Mouse (Mus musculus) left cerebral cortex, adult 18-20 months (tissue): ENCODE data around the gene Hinfp. TPM values are rescaled to one million over a fixed set of nuclear protein-coding genes. Genes with fewer than 3 reads are reported as not detected.

Experiments
- DNase-seq, 2 experiments: peaks; one replicate each; pipeline ENCODE4 v3.0.0; 2021 to 2022; ENCODE audit warnings: low spot score in 2 of 2, mixed read lengths in 1 of 2
- microRNA-seq, 2 experiments: library from miRNA; unstranded; fragments of <30 nt; microRNA quantifications; one replicate each; pipeline ENCODE4 v1.2.0; 2021
- total RNA-seq, 2 experiments: library from RNA; stranded (reverse); gene quantifications; 2 replicates each; pipeline ENCODE4 v1.2.3; 2021

Hinfp gene
- total RNA-seq, 2 experiments from 2014 or later = 29.1 to 36.1 TPM

DNA sequence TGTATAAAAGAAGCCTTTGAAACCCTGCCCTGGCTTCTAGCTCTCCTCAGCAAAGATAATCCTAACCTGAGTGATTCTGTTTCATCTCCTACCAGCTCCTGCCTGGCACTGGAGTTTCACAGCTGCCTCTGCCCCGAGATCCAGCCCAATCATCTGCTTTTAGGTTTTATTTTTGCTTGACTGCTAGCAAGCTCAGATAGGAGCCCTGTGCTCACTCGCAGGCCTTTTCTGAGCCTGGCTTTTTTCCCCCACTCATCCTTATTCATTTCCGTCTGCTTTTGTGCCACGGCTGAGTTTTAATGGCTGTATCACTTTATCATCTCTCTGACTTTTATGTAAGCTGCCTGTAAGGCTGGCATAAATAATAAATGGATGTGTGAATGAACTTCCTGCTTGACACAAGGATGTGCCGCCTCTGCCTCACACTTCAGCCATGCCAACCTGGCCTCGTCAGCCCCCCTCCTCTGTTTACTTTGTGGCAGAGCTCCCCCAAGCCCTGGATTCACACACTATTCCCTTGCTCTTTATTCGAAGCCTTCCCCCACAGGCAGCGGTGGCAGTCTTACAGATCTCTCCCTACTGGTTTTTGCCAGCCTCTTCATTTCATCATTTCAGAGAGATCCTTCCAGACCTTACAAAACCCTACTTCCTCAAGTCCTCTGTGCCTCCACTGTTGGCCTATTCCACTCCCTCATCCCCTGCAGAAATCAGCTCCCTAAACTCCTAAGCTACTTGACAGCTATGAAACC is 38.8 kb downstream of the Hinfp start:
- peak; percentile 35 to 49 for DNase-seq

DNA sequence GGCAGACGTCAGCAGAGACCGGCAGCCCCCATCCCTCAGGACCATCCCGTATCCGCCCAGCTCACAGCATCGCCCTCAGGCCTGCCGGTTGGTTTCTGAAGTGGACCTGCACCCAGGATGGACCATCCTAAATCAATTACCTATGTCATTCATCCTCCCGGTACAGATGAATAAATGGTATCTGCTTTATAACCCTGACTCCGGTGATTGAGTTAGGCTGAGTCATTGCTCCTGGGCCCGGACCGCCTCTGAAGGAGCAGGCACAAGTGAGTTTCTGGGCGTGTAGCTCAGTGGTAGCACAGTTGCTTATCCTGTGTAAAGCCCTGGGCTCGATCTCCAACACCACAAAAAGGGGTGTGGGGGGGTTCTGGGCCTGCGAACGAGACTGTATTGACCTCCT is 44.1 kb downstream of the Hinfp start:
- no peak for DNase-seq

DNA sequence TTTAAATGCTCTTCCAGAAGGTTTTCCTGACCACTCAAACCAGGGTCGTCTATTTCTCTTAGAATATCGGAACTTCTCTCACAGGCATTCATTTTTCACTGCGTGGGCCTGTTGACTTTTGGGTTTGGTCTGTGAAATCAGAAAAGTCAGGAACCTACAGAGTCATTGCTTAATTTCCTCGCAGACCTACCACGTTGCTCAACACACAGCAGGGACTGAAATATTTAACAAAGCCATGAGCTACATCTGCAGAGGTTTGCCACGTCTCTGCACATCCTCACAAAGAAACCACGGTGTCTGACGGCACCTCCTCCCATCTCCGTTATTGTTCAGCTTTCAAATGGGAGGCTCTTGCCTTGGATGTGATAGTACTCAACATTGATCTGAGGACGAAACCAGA is 46.5 kb downstream of the Hinfp start:
- no peak for DNase-seq

GRCm38 (mm10) chr9:44256213-44256612 is 49.3 kb downstream of the Hinfp start:
- DNase-seq = no peak

- no peak for DNase-seq
Observed at GRCm38 (mm10) chr9:44255136-44255521, 50.3 kb downstream of the Hinfp start.

DNA sequence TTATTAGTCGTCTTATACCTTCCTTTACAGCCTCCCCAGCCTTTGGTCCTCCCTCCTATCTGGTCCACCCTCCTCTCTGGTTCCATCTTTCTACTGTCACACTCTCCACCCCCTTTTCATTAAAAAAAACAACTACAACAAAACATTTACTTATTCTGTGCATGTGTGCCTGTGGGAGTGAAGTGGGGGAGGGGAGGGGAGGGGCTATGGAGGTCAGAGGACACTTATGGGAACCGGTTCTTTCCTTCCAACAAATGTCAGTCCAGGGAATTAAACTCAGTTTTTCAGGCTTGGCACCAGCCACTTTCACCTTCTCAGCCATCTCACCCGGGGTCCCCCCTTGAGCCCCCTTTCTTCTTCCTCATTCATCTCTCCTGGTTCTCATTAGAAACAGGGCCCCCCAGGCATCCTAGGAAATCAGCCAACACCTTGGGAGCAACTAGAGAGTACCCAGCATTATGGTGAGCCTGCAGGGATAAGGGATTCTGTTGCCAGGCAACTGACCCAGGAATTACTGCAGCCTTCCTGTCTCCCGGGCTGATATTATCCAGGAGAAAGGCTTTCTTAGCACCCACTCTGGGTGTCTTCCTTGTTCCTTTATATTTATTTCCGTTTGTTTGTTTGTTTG is 50.8 kb downstream of the Hinfp start:
- no peak for DNase-seq

- DNase-seq = no peak
Observed at GRCm38 (mm10) chr9:44253441-44253840, 52.0 kb downstream of the Hinfp start.

DNA sequence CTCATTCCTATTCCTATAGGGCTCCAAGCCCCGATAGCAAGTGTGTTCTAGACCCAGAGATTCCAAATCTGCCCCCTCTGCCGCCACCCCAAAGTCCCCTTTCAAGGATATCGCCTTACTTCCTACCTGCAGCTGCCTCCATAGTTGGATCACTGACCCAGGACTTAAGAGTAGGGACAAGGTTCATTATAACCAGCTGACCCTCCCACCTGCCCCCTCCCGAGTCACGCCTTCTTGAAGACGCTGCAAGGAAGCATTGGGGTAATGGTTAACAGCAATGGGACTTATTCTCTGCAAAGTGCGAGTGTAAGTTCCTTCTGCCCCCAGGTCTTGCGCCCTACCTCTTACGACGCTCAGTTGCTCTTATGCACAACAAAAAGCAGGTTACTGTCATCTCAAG is 54.2 kb downstream of the Hinfp start, which contains the start of gene Pdzd3:
Gene Pdzd3, minus strand, starts transcription at position 158 of the 400 bp plus-strand sequence.
- DNase-seq = no peak

DNA sequence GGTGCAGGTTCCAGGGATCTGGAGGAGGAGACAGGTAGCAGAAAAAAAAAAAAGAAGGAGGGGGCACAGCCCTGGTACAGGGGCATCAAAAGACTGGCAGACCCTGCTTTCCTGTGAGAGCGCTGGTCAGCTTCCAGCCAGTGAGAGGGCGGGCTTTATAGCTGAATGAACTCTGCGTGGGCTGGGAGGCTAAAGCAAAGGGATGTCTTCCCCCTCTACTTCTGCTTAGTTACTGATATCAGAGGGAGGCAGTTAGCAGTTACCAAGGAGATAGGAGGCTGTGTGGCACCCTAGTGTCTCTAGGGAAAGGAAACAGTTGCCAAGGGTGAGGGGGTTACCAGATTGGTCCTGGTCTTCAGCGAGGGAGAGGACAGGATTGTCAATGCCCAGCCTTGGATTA is 55.0 kb downstream of the Hinfp start:
- no peak for DNase-seq

DNA sequence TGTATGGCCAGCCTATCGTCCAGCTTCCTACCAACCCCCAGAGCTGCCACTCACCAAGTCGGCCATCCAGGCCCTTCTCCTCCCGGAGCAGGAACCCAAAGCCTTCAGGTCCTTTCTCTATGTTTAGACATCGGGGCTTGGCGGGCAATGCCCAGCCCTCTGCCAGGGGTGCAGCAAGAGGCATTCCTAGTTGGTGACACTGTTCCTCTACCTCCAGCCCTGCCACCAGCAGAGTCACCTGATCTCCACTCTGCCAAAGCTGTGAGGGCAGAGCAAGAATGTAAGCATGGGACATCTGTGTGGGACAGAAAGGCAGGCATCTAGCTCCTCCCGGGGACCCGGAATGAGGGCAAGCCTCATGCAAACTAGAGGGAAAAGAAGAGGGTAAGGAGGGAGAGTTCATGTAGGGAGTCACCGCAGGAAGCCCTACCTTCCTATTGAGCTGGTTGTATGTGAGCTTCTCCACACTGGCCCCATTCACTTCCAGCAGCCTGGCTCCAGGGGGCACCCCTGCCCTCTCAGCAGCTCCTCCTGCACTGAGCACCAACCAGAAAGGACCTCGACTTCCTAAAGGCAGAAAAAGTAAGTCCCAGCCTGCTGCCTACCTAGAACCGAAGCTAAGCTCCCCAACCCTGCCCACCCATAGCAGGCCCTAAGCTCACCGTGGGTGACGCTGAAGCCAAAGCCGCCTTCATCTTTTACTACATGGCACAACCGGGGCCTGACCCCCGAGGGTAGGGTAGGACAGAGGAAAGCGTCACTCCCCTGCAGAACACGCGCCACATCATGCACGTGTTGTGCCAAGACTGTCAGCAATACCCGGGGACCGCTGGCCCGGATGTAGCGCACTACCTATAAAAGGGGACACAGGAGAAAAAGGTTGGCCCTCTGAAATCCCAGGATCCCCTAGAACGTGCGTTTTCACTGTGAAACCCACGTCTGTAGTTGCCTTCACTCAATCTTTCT is 56.0 kb downstream of the Hinfp start:
- peak; percentile 60 to 72 for DNase-seq

DNA sequence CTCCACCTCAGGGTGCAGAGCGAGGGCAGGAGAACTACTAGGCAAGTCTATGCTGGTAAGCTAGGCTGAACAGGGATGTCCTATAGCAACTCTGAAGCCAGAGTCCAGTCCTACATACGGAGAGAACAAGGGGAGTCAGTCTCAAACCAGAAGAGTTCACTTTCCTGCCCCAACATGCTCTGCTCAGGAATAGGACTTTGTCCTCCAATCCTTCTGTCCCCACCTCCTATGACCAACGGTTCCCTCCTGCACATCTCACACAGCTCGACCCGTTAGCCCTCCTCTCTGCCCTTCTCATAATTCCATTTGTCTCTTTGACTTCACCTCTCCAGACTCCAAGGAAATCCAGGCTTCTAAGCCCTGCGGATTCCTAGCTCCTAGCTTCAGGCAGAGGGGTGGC is 57.6 kb downstream of the Hinfp start:
- no peak for DNase-seq

- DNase-seq = no peak
Observed at GRCm38 (mm10) chr9:44243621-44244020, 61.9 kb downstream of the Hinfp start.

Small RNA genes within 50 kb of the gene (microRNA-seq; reads per million reads assigned to microRNA genes)
- 0 reads per million in 2 experiments for gene Gm44335

Other genes starting within 250 kb of the Hinfp start
- gene Usp2, start 238.7 kb downstream of the Hinfp start, total RNA-seq = 10 to 100 TPM; 79.1 to 86.3 TPM
- gene Mfrp, start 203.9 kb downstream of the Hinfp start, total RNA-seq = under 1 TPM in 1 of 2 experiments, not detected in 1; 0.16 TPM
- 10 to 100 TPM; 18.1 to 23.2 TPM for gene C1qtnf5, start 198.4 kb downstream of the Hinfp start, total RNA-seq
- under 1 TPM; 0.14 to 0.42 TPM for gene Gm49380, start 192.2 kb downstream of the Hinfp start, total RNA-seq
- gene Rnf26, start 192.2 kb downstream of the Hinfp start, total RNA-seq = 10 to 100 TPM; 28.7 to 31.9 TPM
- 10 to 100 TPM in 1 of 2 experiments, 1 to 10 TPM in 1; 8.7 to 10.3 TPM for gene Mcam, start 171.2 kb downstream of the Hinfp start, total RNA-seq
- 10 to 100 TPM; 51.1 to 56.3 TPM for gene Cbl, start 71.6 kb downstream of the Hinfp start, total RNA-seq
- 1 to 10 TPM in 1 of 2 experiments, not detected in 1; 1.8 TPM for gene Ccdc153, start 65.0 kb downstream of the Hinfp start, total RNA-seq
- under 1 TPM; 0.75 to 0.81 TPM for gene Pdzd3, start 54.2 kb downstream of the Hinfp start, total RNA-seq
- gene Nlrx1, start 37.1 kb downstream of the Hinfp start, total RNA-seq = 10 to 100 TPM in 1 of 2 experiments, 1 to 10 TPM in 1; 9.0 to 10.4 TPM
- gene Abcg4, start 17.1 kb downstream of the Hinfp start, total RNA-seq = 10 to 100 TPM; 56.0 to 63.2 TPM
- gene C2cd2l, start 14.6 kb upstream of the Hinfp start, total RNA-seq = 100 to 1,000 TPM; 188 to 207 TPM
- gene Dpagt1, start 20.3 kb upstream of the Hinfp start, total RNA-seq = 10 to 100 TPM; 13.4 to 16.3 TPM
- 10 to 100 TPM; 51.3 to 54.1 TPM for gene H2afx, start 29.0 kb upstream of the Hinfp start, total RNA-seq
- gene Hmbs, start 38.6 kb upstream of the Hinfp start, total RNA-seq = 10 to 100 TPM; 18.1 to 19.7 TPM
- gene Vps11, start 56.0 kb upstream of the Hinfp start, total RNA-seq = 10 to 100 TPM; 55.6 to 56.8 TPM
- 100 to 1,000 TPM; 137 to 138 TPM for gene Hyou1, start 73.8 kb upstream of the Hinfp start, total RNA-seq
- gene Slc37a4, start 91.2 kb upstream of the Hinfp start, total RNA-seq = 10 to 100 TPM; 24.5 to 31.8 TPM
- gene Rps25, start 101.5 kb upstream of the Hinfp start, total RNA-seq = 100 to 1,000 TPM; 755 to 756 TPM
- 10 to 100 TPM; 70.6 to 71.0 TPM for gene Trappc4, start 101.9 kb upstream of the Hinfp start, total RNA-seq
- gene Ccdc84, start 112.9 kb upstream of the Hinfp start, total RNA-seq = 10 to 100 TPM; 18.9 to 19.0 TPM
- gene Foxr1, start 135.5 kb upstream of the Hinfp start, total RNA-seq = not detected
- not detected for gene Upk2, start 149.3 kb upstream of the Hinfp start, total RNA-seq
- 10 to 100 TPM; 59.1 to 62.5 TPM for gene Bcl9l, start 177.2 kb upstream of the Hinfp start, total RNA-seq